Mouse (Mus musculus) brown adipose tissue, adult 24 weeks (tissue): ENCODE data around the gene Fam122b. TPM values are rescaled to one million over a fixed set of nuclear protein-coding genes. Genes with fewer than 3 reads are reported as not detected.

Experiments used
- H3K27ac ChIP-seq: fragments of 200-500 bp; replicated peaks from 2 replicates; pipeline ENCODE4 v1.5.1; 2012; ENCODE audit warnings: low read depth, mild to moderate bottlenecking, low read length
- H3K4me1 ChIP-seq: fragments of 200-500 bp; 2 replicates; pipeline ENCODE4 v1.6.1; 2012; ENCODE audit warnings: low read length, mixed read lengths; ENCODE audit not compliant: control insufficient read depth, insufficient read depth, insufficient read length
- H3K4me3 ChIP-seq: fragments of 200-500 bp; 2 replicates; pipeline ENCODE4 v1.5.1; 2012; ENCODE audit warnings: low read depth, mild to moderate bottlenecking, low read length, moderate library complexity; ENCODE audit not compliant: insufficient read depth
- polyA plus RNA-seq: library from polyadenylated mRNA; stranded (reverse); fragments of >200 nt; gene quantifications from 2 replicates; pipeline ENCODE4 v1.2.4, GENCODE M21; 2012; ENCODE audit not compliant: missing spikeins, insufficient read depth, insufficient read length

Gene Fam122b
- polyA plus RNA-seq, 1 experiment: 3.8 TPM

DNA sequence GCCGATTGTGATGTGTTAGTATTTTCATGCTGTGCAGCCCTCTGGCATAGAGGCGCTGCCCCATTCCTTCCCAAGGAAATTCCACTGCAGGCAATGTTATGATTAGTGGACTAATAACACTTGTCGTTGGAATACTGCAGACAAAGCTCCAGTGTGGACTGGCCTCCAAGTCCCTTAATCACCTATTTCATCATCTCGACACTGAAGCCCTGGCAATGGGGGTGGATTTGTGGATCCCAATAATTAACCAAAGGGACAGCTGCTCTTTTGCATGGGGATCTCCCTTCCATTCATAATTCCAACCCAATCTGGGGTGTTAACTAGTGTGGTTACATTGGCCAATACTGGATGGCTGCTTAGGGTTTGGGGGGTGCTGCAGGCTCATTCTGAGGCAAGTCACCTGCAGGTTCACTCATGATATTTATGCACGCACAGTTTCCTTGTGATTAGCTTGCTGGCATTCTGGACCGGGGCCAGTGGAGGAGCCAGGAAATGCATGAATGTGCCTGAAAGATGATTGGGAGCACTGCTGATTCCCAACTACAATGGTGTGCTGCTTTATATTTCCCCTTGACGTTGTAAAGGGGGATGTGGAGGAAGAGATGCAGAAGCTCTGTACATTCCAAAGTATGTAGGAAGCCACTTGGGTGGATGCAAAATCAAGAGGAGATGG, 54.9 kb downstream of the Fam122b start:
- H3K27ac ChIP-seq: no peak overlapping the region
- peaks cover 5% of the 10 kb centered on the region; the same call in 1 of the 2 replicates for H3K4me1 ChIP-seq
- H3K4me3 ChIP-seq: no peak overlapping the region

DNA sequence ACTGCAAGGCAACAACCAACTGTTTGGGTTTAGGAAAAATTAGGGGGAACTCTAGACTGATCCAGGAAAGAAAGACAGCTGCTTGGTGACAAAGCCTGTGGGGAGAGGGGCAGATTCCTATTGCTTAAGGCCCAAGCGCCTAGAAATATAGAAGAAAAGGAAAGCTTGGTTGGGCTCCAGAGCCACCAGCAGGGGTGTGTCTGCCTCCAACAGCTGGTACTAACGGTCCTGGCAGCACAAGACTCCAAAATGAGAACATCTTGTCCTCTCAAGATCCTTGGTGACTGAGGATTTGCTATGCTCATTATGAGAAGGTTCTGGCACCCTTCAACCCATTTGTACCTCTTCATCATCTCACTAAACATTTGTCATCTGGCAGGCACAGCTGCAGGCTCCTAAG, 55.8 kb downstream of the Fam122b start:
- H3K4me1 ChIP-seq: peaks cover 5% of the 10 kb centered on the region; the same call in 1 of the 2 replicates
- H3K4me3 ChIP-seq: no peak overlapping the region
- no peak overlapping the region for H3K27ac ChIP-seq

DNA sequence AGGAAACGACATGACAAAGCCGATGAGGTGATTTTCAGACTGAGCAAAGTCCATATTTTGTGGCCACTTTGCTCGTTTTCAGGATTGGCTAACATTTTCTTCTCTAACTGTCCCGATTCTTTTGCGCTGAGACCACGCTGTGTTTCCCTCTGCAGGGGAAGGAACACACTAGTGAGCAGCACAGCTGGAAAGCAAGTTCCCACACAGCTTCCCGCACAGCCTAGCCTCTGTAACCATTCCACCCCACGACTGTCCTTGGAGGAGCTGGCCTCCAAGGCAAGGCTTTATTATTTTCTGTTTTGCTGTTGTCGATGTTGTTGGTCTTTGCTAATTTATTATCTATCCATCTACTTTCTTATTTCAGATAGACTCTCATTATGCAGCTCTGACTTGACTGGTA, 57.1 kb downstream of the Fam122b start:
- H3K4me3 ChIP-seq: no peak overlapping the region
- H3K4me1 ChIP-seq: peaks cover 5% of the 10 kb centered on the region; the same call in 1 of the 2 replicates
- no peak overlapping the region for H3K27ac ChIP-seq

DNA sequence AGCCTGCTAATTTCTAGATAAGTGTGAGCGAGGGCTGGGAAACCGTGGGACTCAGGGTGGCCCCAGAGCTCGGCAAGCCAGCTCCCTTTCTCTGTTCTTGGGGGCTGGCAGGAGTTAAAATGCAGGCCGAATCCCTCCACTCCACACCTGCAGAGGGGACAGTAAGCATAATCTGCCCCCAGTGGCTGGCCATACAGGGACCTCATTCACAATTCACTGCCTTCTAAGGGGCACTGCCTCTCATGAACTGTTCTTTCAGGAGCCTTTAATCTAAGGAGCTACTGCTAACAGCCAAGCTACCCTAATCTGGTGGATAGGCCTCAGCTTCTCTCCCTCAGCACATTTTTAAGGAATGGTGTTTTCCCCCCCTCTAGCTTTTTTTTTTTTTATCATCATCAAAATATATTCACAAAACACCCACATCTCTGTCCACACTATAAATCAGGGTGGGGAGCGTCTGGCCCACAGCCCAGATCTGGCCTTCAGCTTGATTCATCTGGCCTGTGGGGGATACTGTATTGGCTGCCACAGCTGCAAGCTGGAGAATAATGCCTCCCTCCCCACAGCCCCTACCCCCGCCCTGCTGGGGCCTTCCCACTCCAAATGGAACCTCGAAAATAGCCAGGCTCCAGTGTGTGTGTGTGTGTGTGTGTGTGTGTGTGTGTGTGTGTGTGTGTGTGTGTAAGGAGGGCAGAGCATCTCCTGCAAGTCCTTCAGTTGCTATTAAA, 57.7 kb downstream of the Fam122b start:
- Histone ChIP-seq H3K27ac (no peak overlapping the region), H3K4me1 (peaks cover 5% of the 10 kb centered on the region; the same call in 1 of the 2 replicates), H3K4me3 (no peak overlapping the region)

DNA sequence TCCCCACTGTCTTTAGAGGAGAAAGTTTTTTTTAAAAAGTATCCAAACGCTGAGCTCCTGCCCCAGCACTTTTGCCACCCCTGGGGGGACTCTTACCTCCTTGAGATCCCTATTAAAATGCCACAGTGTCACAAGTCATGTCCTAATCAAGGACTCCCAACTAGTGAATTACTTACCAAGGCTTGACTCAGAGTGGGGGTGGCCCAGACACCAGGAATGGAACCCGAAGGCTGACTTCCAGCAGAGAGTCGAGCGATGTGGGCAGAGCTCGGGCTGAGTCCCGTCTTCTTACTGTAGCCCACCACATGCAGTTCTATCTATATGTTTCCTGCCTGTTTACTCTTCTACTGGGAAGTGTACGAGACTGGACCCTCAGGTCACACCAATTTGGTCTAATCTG, 60.2 kb downstream of the Fam122b start:
- Histone ChIP-seq H3K4me3 (no peak overlapping the region), H3K27ac (no peak overlapping the region)

DNA sequence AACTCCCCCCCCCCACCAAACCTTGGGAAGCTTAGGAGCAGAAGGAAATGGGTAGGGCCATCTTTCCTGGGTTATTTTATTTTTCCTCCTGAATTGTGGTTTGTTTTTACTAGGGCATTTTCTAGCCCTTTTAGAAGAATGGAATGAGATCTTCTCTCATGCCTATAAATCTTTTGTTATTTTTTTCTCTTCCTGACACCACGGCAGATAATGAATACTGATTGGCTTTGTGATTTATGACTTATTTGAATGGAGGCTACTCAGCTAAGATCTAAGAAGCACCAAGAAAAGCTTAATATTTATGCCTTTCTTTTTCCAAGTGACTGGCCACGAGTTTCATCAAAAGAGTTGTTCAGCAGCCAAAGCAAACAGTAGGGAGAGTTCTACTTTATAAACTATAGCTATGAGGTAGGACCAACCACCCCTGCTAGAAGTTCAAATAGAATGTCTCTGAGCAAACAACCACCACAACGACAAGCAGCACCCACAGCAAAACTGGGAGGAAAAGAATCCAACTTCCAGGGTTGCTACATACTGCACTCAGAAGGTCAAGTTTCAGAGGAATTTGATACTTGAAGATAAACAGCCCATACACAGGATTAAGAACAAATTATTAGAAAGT, 64.8 kb downstream of the Fam122b start:
- Histone ChIP-seq H3K4me3 (no peak overlapping the region), H3K27ac (no peak overlapping the region), H3K4me1 (no peaks in the 10 kb centered on the region)

More for the DNA sequence above, 60.2 kb downstream of the Fam122b start:
- no peaks in the 10 kb centered on the region for H3K4me1 ChIP-seq

DNA sequence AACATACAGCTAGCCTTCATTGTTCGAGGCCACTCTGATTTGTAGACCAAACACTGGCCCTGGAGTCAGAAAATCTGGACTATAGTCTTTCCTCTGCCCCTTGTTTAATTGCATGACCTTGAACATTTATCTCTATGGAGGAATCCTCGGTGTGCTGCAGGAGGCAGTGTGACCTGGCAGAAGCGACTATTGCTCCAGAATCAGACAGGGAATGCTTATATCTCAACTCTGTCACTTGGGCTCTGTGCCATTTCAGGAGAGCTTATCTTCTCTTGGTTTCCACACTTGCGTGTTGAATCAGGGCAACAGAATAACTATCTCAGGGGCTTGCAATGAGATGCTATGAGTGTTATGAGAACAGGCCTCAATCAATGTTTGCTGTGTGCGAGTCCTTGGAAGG, 68.0 kb downstream of the Fam122b start:
- H3K4me3 ChIP-seq: no peak overlapping the region
- H3K4me1 ChIP-seq: no peaks in the 10 kb centered on the region
- no peak overlapping the region for H3K27ac ChIP-seq

DNA sequence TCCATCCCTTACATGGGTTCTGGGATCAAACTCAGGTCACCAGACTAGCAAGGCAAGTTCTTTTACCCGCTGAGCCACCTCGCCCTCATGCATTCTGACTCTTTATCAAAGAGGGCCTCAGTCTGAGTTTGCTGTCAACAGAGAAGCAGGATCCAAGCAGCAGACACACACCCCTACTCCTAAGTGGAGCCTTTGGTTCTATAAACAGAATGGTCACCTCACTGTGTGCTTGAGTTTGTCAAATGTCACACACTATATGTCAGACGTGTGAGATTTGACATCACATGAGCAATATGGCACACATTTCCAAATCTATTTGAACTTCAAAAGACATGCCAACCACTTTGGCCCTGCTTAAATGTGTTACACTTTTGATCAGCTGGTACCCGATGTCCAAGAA, 71.9 kb downstream of the Fam122b start:
- H3K27ac ChIP-seq: no peak overlapping the region
- H3K4me1 ChIP-seq: no peaks in the 10 kb centered on the region
- H3K4me3 ChIP-seq: no peak overlapping the region

DNA sequence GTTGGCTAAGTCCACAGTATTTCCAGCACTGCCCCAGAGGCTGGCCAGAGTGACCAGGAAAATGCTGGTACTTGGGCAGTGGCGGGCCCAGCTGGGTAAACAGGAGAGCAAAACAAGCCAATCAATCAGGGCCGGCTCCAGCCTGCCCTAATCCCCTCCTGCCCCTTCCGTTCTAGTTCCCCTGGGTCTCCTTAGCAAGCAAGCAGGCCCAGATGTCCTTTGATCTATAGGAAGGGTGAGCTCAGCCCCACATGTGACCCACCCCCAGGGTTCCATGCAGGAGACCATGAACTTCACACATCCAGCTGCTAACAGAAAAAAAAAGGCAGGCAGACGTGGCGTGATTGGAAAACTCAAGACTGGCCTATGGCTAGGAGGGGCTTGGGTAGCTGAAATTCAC, 73.2 kb downstream of the Fam122b start:
- Histone ChIP-seq H3K27ac (no peak overlapping the region), H3K4me1 (no peaks in the 10 kb centered on the region)

More for the DNA sequence above, 73.2 kb downstream of the Fam122b start:
- no peak overlapping the region for H3K4me3 ChIP-seq

Other genes starting within 250 kb of the Fam122b start
- not detected in 2 replicates for gene Plac1, start 29.7 kb downstream of the Fam122b start, polyA plus RNA-seq
- not detected in 2 replicates for gene Fam122c, start 3.6 kb upstream of the Fam122b start, polyA plus RNA-seq
- 35.4 and 38.9 TPM in 2 replicates for gene Mospd1, start 100.7 kb upstream of the Fam122b start, polyA plus RNA-seq
- gene Etd, start 165.1 kb upstream of the Fam122b start, polyA plus RNA-seq: not detected in 2 replicates